Mouse (Mus musculus): ENCODE measurements around the gene Btbd18.
"Not testable (repeated sequence)": the region's sequence is repeated elsewhere in the genome, so short reads cannot be mapped to it uniquely, and the experiment has no call there.

The Btbd18 gene

GRCm38 (mm10) chr2:84647051-84647568, 11.8 kb upstream of the Btbd18 start:
- no peak for DNase-seq (ENCODE audit: low spot score)

GRCm38 (mm10) chr2:84648369-84648768, 10.5 kb upstream of the Btbd18 start:
- DNase-seq (ENCODE audit: low spot score), result no peak

GRCm38 (mm10) chr2:84649674-84650073, 9.2 kb upstream of the Btbd18 start:
- no peak for DNase-seq (ENCODE audit: low spot score)

GRCm38 (mm10) chr2:84650464-84651195, 8.2 kb upstream of the Btbd18 start, which contains the start of gene Ctnnd1:
Gene Ctnnd1, minus strand, starts transcription at chr2:84650765.
- DNase-seq (ENCODE audit: low spot score), result peak; percentile 76

GRCm38 (mm10) chr2:84653354-84653753, 5.5 kb upstream of the Btbd18 start:
- DNase-seq (ENCODE audit: low spot score), result no peak

GRCm38 (mm10) chr2:84655864-84656263, 3.0 kb upstream of the Btbd18 start:
- DNase-seq (ENCODE audit: low spot score), result no peak

GRCm38 (mm10) chr2:84660253-84660652, 1.4 kb downstream of the Btbd18 start:
- DNase-seq (ENCODE audit: low spot score), result no peak

- DNase-seq (ENCODE audit: low spot score), result no peak
Observed at GRCm38 (mm10) chr2:84662866-84663265, 4.0 kb downstream of the Btbd18 start.

GRCm38 (mm10) chr2:84666081-84666480, 7.2 kb downstream of the Btbd18 start:
- DNase-seq (ENCODE audit: low spot score), result no peak

- no peak for DNase-seq (ENCODE audit: low spot score)
Observed at GRCm38 (mm10) chr2:84669828-84670568, 11.1 kb downstream of the Btbd18 start.

- DNase-seq (ENCODE audit: low spot score), result peak; percentile 78
Observed at GRCm38 (mm10) chr2:84670569-84670933, 11.7 kb downstream of the Btbd18 start, which contains the start of gene Selenoh. Gene Selenoh, minus strand, starts transcription at chr2:84670770.

GRCm38 (mm10) chr2:84671535-84671934, 12.7 kb downstream of the Btbd18 start:
- not testable (repeated sequence) for DNase-seq (ENCODE audit: low spot score)

GRCm38 (mm10) chr2:84677270-84677967, 18.5 kb downstream of the Btbd18 start:
- DNase-seq (ENCODE audit: low spot score), result no peak

- peak; percentile 80 for DNase-seq (ENCODE audit: low spot score)
Observed at GRCm38 (mm10) chr2:84677968-84678880, 19.3 kb downstream of the Btbd18 start, which contains the start of the genes Gm28635 and Med19. Gene Gm28635, minus strand, starts transcription at chr2:84678041. Gene Med19, plus strand, starts transcription at chr2:84678402.

GRCm38 (mm10) chr2:84679016-84679415, 20.1 kb downstream of the Btbd18 start, which contains the start of gene Tmx2:
Gene Tmx2, minus strand, starts transcription at chr2:84679140.
- DNase-seq (ENCODE audit: low spot score), result no peak

GRCm38 (mm10) chr2:84682605-84683183, 23.8 kb downstream of the Btbd18 start:
- DNase-seq (ENCODE audit: low spot score), result no peak

- DNase-seq (ENCODE audit: low spot score), result no peak
Observed at GRCm38 (mm10) chr2:84688080-84688844, 29.4 kb downstream of the Btbd18 start.

GRCm38 (mm10) chr2:84690050-84690449, 31.2 kb downstream of the Btbd18 start:
- no peak for DNase-seq (ENCODE audit: low spot score)

- DNase-seq (ENCODE audit: low spot score), result no peak
Observed at GRCm38 (mm10) chr2:84695007-84695695, 36.3 kb downstream of the Btbd18 start.
